Mouse (Mus musculus): ENCODE measurements around the gene Dapp1. TPM values are rescaled to one million over a fixed set of nuclear protein-coding genes. Genes with fewer than 3 reads are reported as not detected.
"Not testable (repeated sequence)": the region's sequence is repeated elsewhere in the genome, so short reads cannot be mapped to it uniquely, and the experiment has no call there.

The Dapp1 gene
- polyA plus RNA-seq, 1 experiment from 2014 or later: 6.9 TPM

- Histone ChIP-seq H3K4me3 (ENCODE audit: low read depth, low read length) (no peak overlapping the region), H3K4me2 (ENCODE audit: low read depth, low read length, severe bottlenecking) (no peak overlapping the region; the same call in 1 of the 2 replicates), H3K9ac (ENCODE audit: low read length) (no peak overlapping the region), H3K4me1 (replicated peaks; ENCODE audit: control insufficient read depth, insufficient read depth, low read length) (no peaks in the 10 kb centered on the region), H3K27ac (ENCODE audit: low read depth, low read length) (no peak overlapping the region), H3K36me3 (ENCODE audit: control insufficient read depth, insufficient read depth, low read length) (no peaks in the 10 kb centered on the region), H3K9me3 (ENCODE audit: control insufficient read depth, low read length) (no peaks in the 10 kb centered on the region), H3K27me3 (ENCODE audit: control insufficient read depth, insufficient read depth, low read length) (no peaks in the 10 kb centered on the region)
- 30% methylated on average over 16 of the region's 16 CpGs for WGBS
- ATAC-seq (replicated peaks; ENCODE audit: low FRiP score): 0 out of 2 replicates have a peak, but pooled peaks have one; percentile 28
- peak; percentile 62 for DNase-seq (ENCODE audit: low spot score)
These were observed 25.7 kb downstream of the Dapp1 start for GRCm38 (mm10) chr3:137955560-137956081.

GRCm38 (mm10) chr3:137954256-137954916, 27.0 kb downstream of the Dapp1 start:
- H3K4me1 ChIP-seq (replicated peaks; ENCODE audit: control insufficient read depth, insufficient read depth, low read length): no peaks in the 10 kb centered on the region
- DNase-seq (ENCODE audit: low spot score) (no peak), ATAC-seq (replicated peaks; ENCODE audit: low FRiP score) (no peak)
- no peaks in the 10 kb centered on the region for H3K27me3 ChIP-seq (ENCODE audit: control insufficient read depth, insufficient read depth, low read length)
- no peaks in the 10 kb centered on the region for H3K9me3 ChIP-seq (ENCODE audit: control insufficient read depth, low read length)
- 71% methylated on average over 23 of the region's 23 CpGs for WGBS
- H3K4me2 ChIP-seq (ENCODE audit: low read depth, low read length, severe bottlenecking): no peak overlapping the region
- H3K36me3 ChIP-seq (ENCODE audit: control insufficient read depth, insufficient read depth, low read length): no peaks in the 10 kb centered on the region
- no peak overlapping the region for H3K4me3 ChIP-seq (ENCODE audit: low read depth, low read length)
- no peak overlapping the region for H3K9ac ChIP-seq (ENCODE audit: low read length)
- H3K27ac ChIP-seq (ENCODE audit: low read depth, low read length): no peak overlapping the region

- H3K4me2 ChIP-seq (ENCODE audit: low read depth, low read length, severe bottlenecking): no peak overlapping the region
- DNase-seq (ENCODE audit: low spot score): no peak
These were observed 28.1 kb downstream of the Dapp1 start for GRCm38 (mm10) chr3:137952914-137953880.

GRCm38 (mm10) chr3:137952225-137952913, 29.0 kb downstream of the Dapp1 start:
- Histone ChIP-seq H3K4me2 (ENCODE audit: low read depth, low read length, severe bottlenecking) (no peak overlapping the region), H3K27ac (ENCODE audit: low read depth, low read length) (no peak overlapping the region), H3K4me1 (replicated peaks; ENCODE audit: control insufficient read depth, insufficient read depth, low read length) (no peaks in the 10 kb centered on the region), H3K27me3 (ENCODE audit: control insufficient read depth, insufficient read depth, low read length) (no peaks in the 10 kb centered on the region), H3K4me3 (ENCODE audit: low read depth, low read length) (no peak overlapping the region), H3K9ac (ENCODE audit: low read length) (no peak overlapping the region), H3K9me3 (ENCODE audit: control insufficient read depth, low read length) (no peaks in the 10 kb centered on the region), H3K36me3 (ENCODE audit: control insufficient read depth, insufficient read depth, low read length) (no peaks in the 10 kb centered on the region)
- WGBS: 88% methylated on average over 4 of the region's 4 CpGs
- DNase-seq (ENCODE audit: low spot score): no peak
- no peak for ATAC-seq (replicated peaks; ENCODE audit: low FRiP score)

More at GRCm38 (mm10) chr3:137952914-137953880, 28.1 kb downstream of the Dapp1 start:
- Histone ChIP-seq H3K9ac (ENCODE audit: low read length) (no peak overlapping the region), H3K4me3 (ENCODE audit: low read depth, low read length) (no peak overlapping the region), H3K27ac (ENCODE audit: low read depth, low read length) (no peak overlapping the region), H3K27me3 (ENCODE audit: control insufficient read depth, insufficient read depth, low read length) (no peaks in the 10 kb centered on the region), H3K9me3 (ENCODE audit: control insufficient read depth, low read length) (no peaks in the 10 kb centered on the region), H3K36me3 (ENCODE audit: control insufficient read depth, insufficient read depth, low read length) (no peaks in the 10 kb centered on the region), H3K4me1 (replicated peaks; ENCODE audit: control insufficient read depth, insufficient read depth, low read length) (no peaks in the 10 kb centered on the region)
- ATAC-seq (replicated peaks; ENCODE audit: low FRiP score): peak; percentile 51; the same call in 1 of the 2 replicates
- 74% methylated on average over 14 of the region's 14 CpGs for WGBS

GRCm38 (mm10) chr3:137951819-137952218, 29.5 kb downstream of the Dapp1 start:
- no peak for ATAC-seq (replicated peaks; ENCODE audit: low FRiP score)

GRCm38 (mm10) chr3:137951302-137951701, 30.0 kb downstream of the Dapp1 start:
- H3K4me3 ChIP-seq (ENCODE audit: low read depth, low read length); H3K27me3 ChIP-seq (ENCODE audit: control insufficient read depth, insufficient read depth, low read length); H3K4me1 ChIP-seq (replicated peaks; ENCODE audit: control insufficient read depth, insufficient read depth, low read length); ATAC-seq (replicated peaks; ENCODE audit: low FRiP score); H3K36me3 ChIP-seq (ENCODE audit: control insufficient read depth, insufficient read depth, low read length); H3K4me2 ChIP-seq (ENCODE audit: low read depth, low read length, severe bottlenecking); H3K9ac ChIP-seq (ENCODE audit: low read length); DNase-seq (ENCODE audit: low spot score); H3K27ac ChIP-seq (ENCODE audit: low read depth, low read length); H3K9me3 ChIP-seq (ENCODE audit: control insufficient read depth, low read length): not testable (repeated sequence)
- WGBS: 83% methylated on average over 3 of the region's 3 CpGs

More at GRCm38 (mm10) chr3:137951819-137952218, 29.5 kb downstream of the Dapp1 start:
- Histone ChIP-seq H3K4me3 (ENCODE audit: low read depth, low read length) (no peak overlapping the region), H3K27ac (ENCODE audit: low read depth, low read length) (no peak overlapping the region), H3K27me3 (ENCODE audit: control insufficient read depth, insufficient read depth, low read length) (no peaks in the 10 kb centered on the region), H3K9me3 (ENCODE audit: control insufficient read depth, low read length) (no peaks in the 10 kb centered on the region), H3K36me3 (ENCODE audit: control insufficient read depth, insufficient read depth, low read length) (no peaks in the 10 kb centered on the region), H3K4me1 (replicated peaks; ENCODE audit: control insufficient read depth, insufficient read depth, low read length) (no peaks in the 10 kb centered on the region), H3K9ac (ENCODE audit: low read length) (no peak overlapping the region), H3K4me2 (ENCODE audit: low read depth, low read length, severe bottlenecking) (no peak overlapping the region)
- 54% methylated on average over 7 of the region's 7 CpGs for WGBS
- DNase-seq (ENCODE audit: low spot score): no peak

GRCm38 (mm10) chr3:137950191-137950885, 31.0 kb downstream of the Dapp1 start:
- Histone ChIP-seq H3K27ac (ENCODE audit: low read depth, low read length) (no peak overlapping the region), H3K4me3 (ENCODE audit: low read depth, low read length) (no peak overlapping the region), H3K4me2 (ENCODE audit: low read depth, low read length, severe bottlenecking) (no peak overlapping the region), H3K27me3 (ENCODE audit: control insufficient read depth, insufficient read depth, low read length) (no peaks in the 10 kb centered on the region), H3K4me1 (replicated peaks; ENCODE audit: control insufficient read depth, insufficient read depth, low read length) (no peaks in the 10 kb centered on the region), H3K9ac (ENCODE audit: low read length) (no peak overlapping the region), H3K36me3 (ENCODE audit: control insufficient read depth, insufficient read depth, low read length) (no peaks in the 10 kb centered on the region), H3K9me3 (ENCODE audit: control insufficient read depth, low read length) (no peaks in the 10 kb centered on the region)
- 86% methylated on average over 10 of the region's 10 CpGs for WGBS
- no peak for ATAC-seq (replicated peaks; ENCODE audit: low FRiP score)
- DNase-seq (ENCODE audit: low spot score): no peak

- no peak overlapping the region for H3K4me3 ChIP-seq (ENCODE audit: low read depth, low read length)
- DNase-seq (ENCODE audit: low spot score): no peak
- no peaks in the 10 kb centered on the region for H3K4me1 ChIP-seq (replicated peaks; ENCODE audit: control insufficient read depth, insufficient read depth, low read length)
- WGBS: 86% methylated on average over 4 of the region's 4 CpGs
- no peaks in the 10 kb centered on the region for H3K36me3 ChIP-seq (ENCODE audit: control insufficient read depth, insufficient read depth, low read length)
- no peak for ATAC-seq (replicated peaks; ENCODE audit: low FRiP score)
- H3K9me3 ChIP-seq (ENCODE audit: control insufficient read depth, low read length): no peaks in the 10 kb centered on the region
- H3K27me3 ChIP-seq (ENCODE audit: control insufficient read depth, insufficient read depth, low read length): no peaks in the 10 kb centered on the region
- H3K27ac ChIP-seq (ENCODE audit: low read depth, low read length): no peak overlapping the region
- H3K4me2 ChIP-seq (ENCODE audit: low read depth, low read length, severe bottlenecking): no peak overlapping the region
- H3K9ac ChIP-seq (ENCODE audit: low read length): no peak overlapping the region
These were observed 33.8 kb downstream of the Dapp1 start for GRCm38 (mm10) chr3:137947525-137947924.
